In genomic region chr5:141024435-141024834, GRCm38 (mm10) we compare ENCODE assay signal across 11 mouse cellular contexts. TPM values are rescaled to one million over a fixed set of nuclear protein-coding genes. Genes with fewer than 3 reads are reported as not detected.
DNase-seq lines count a peak whose midpoint lies in the region; ATAC-seq and TF ChIP-seq lines count a peak whose summit lies in the region.
"Had no signal": no experiment of that assay in that cellular context is flagged by ENCODE, and none has a peak within 500 bp of the region (broad histone marks: within the 10 kb centered on the region; RNA-seq: fewer than 3 reads in every experiment).

No protein-coding gene starts in this region.

- WGBS in kidney, postnatal 0 days: 72% methylated on average over 5 of the region's 5 CpGs
- 69% methylated on average over 5 of the region's 5 CpGs for WGBS in kidney, embryonic 14.5 days
- 77% methylated on average over 5 of the region's 5 CpGs for WGBS in bone marrow, adult 2 months
- 66% methylated on average over 5 of the region's 5 CpGs for WGBS in hindbrain, embryonic 12.5 days

- H3K36me3 ChIP-seq in kidney, postnatal 0 days (ENCODE audit: insufficient read depth, low read length): no peaks in the 10 kb centered on the region
- no peaks in the 10 kb centered on the region for H3K36me3 ChIP-seq in kidney, embryonic 14.5 days (ENCODE audit: control insufficient read depth, insufficient read depth, low read length)
- no peaks in the 10 kb centered on the region for H3K36me3 ChIP-seq in E14TG2a.4 (ENCODE audit: insufficient read depth, low read length)
- no peaks in the 10 kb centered on the region for H3K36me3 ChIP-seq in hindbrain, embryonic 12.5 days
- H3K36me3 ChIP-seq: limb, embryonic 15.5 days; neural tube, embryonic 12.5 days had no signal

- H3K9me3 ChIP-seq in kidney, postnatal 0 days (replicated peaks; ENCODE audit: low read length): no peaks in the 10 kb centered on the region
- H3K9me3 ChIP-seq in kidney, embryonic 14.5 days (ENCODE audit: control insufficient read depth, low read length): peaks cover 18% of the 10 kb centered on the region
- peaks cover 26% of the 10 kb centered on the region for H3K9me3 ChIP-seq in E14TG2a.4 (ENCODE audit: low read length)
- peaks cover 12% of the 10 kb centered on the region for H3K9me3 ChIP-seq in hindbrain, embryonic 12.5 days (replicated peaks)

- no peak overlapping the region for H3K9ac ChIP-seq in kidney, postnatal 0 days (ENCODE audit: low read depth, low read length)
- H3K9ac ChIP-seq in kidney, embryonic 14.5 days (ENCODE audit: low read depth, low read length): no peak overlapping the region
- no peak overlapping the region for H3K9ac ChIP-seq in hindbrain, embryonic 12.5 days
- H3K9ac ChIP-seq: limb, embryonic 15.5 days; neural tube, embryonic 12.5 days had no signal

- no peak overlapping the region for H3K4me3 ChIP-seq in kidney, postnatal 0 days (replicated peaks; ENCODE audit: low read depth, low read length)
- H3K4me3 ChIP-seq in kidney, embryonic 14.5 days (ENCODE audit: low read length): no peak overlapping the region
- H3K4me3 ChIP-seq in E14TG2a.4 (replicated peaks; ENCODE audit: low read length): no peak overlapping the region
- H3K4me3 ChIP-seq in bone marrow, adult 2 months (replicated peaks; ENCODE audit: control insufficient read depth, low read depth, low read length): no peak overlapping the region
- no peak overlapping the region for H3K4me3 ChIP-seq in hindbrain, embryonic 12.5 days
- H3K4me3 ChIP-seq: limb, embryonic 15.5 days; neural tube, embryonic 12.5 days had no signal

- no peak for DNase-seq in kidney, postnatal 0 days (ENCODE audit: low spot score)
- no peak for DNase-seq in ovary, postnatal 10 days (ENCODE audit: low spot score)
- no peak for DNase-seq in left cerebral cortex, adult 8-10 months (ENCODE audit: low spot score in 2 of 2)
- DNase-seq: cerebellum, postnatal 25 days had no signal

- H3K27me3 ChIP-seq in kidney, postnatal 0 days (ENCODE audit: insufficient read depth, low read length): no peaks in the 10 kb centered on the region
- no peaks in the 10 kb centered on the region for H3K27me3 ChIP-seq in kidney, embryonic 14.5 days (ENCODE audit: control insufficient read depth, insufficient read depth, low read length)
- H3K27me3 ChIP-seq in E14TG2a.4 (ENCODE audit: insufficient read depth, low read length): peaks cover 8% of the 10 kb centered on the region; the same call in 1 of the 2 replicates
- H3K27me3 ChIP-seq in hindbrain, embryonic 12.5 days: 0 out of 2 replicates have a peak, but pooled peaks cover 3% of the 10 kb centered on the region
- H3K27me3 ChIP-seq: limb, embryonic 15.5 days; neural tube, embryonic 12.5 days had no signal

- TF ChIP-seq CTCF in kidney, postnatal 0 days (IDR thresholded peaks at IDR 0.05; ENCODE audit: low read depth): peak; percentile 56
- TF ChIP-seq CTCF in E14TG2a.4 (conservative IDR thresholded peaks at IDR 0.05; ENCODE audit: low read length): peak; percentile 73
- TF ChIP-seq CTCF in bone marrow, adult 2 months (IDR thresholded peaks at IDR 0.05; ENCODE audit: control insufficient read depth, insufficient read depth, low read length): peak; percentile 76

- no peak for TF ChIP-seq POLR2A in bone marrow, adult 2 months (IDR thresholded peaks at IDR 0.05; ENCODE audit: borderline replicate concordance, control insufficient read depth, low read depth, low read length)

- H3K4me1 ChIP-seq in kidney, postnatal 0 days (replicated peaks; ENCODE audit: insufficient read depth, low read length): no peaks in the 10 kb centered on the region
- no peaks in the 10 kb centered on the region for H3K4me1 ChIP-seq in kidney, embryonic 14.5 days (ENCODE audit: control insufficient read depth, insufficient read depth, low read length)
- no peaks in the 10 kb centered on the region for H3K4me1 ChIP-seq in E14TG2a.4 (replicated peaks; ENCODE audit: low read depth, low read length)
- H3K4me1 ChIP-seq in bone marrow, adult 2 months (ENCODE audit: control insufficient read depth, insufficient read depth, low read length): no peaks in the 10 kb centered on the region
- H3K4me1 ChIP-seq in hindbrain, embryonic 12.5 days: no peaks in the 10 kb centered on the region
- H3K4me1 ChIP-seq: limb, embryonic 15.5 days; neural tube, embryonic 12.5 days had no signal

- no peak overlapping the region for H3K27ac ChIP-seq in kidney, postnatal 0 days
- no peak overlapping the region for H3K27ac ChIP-seq in kidney, embryonic 14.5 days (ENCODE audit: low read depth, low read length)
- no peak overlapping the region for H3K27ac ChIP-seq in bone marrow, adult 2 months (ENCODE audit: control insufficient read depth, insufficient read depth, low read depth, low read length, poor library complexity)
- no peak overlapping the region for H3K27ac ChIP-seq in hindbrain, embryonic 12.5 days
- H3K27ac ChIP-seq: limb, embryonic 15.5 days; neural tube, embryonic 12.5 days had no signal

- H3K4me2 ChIP-seq in kidney, postnatal 0 days (ENCODE audit: low read length): no peak overlapping the region
- no peak overlapping the region for H3K4me2 ChIP-seq in kidney, embryonic 14.5 days (replicated peaks; ENCODE audit: low read depth, low read length)
- no peak overlapping the region for H3K4me2 ChIP-seq in hindbrain, embryonic 12.5 days (replicated peaks)
- H3K4me2 ChIP-seq: limb, embryonic 15.5 days; neural tube, embryonic 12.5 days had no signal

- no peak for ATAC-seq in kidney, postnatal 0 days (replicated peaks; ENCODE audit: low FRiP score, low read depth)
- ATAC-seq in kidney, embryonic 14.5 days (ENCODE audit: low FRiP score, low TSS enrichment): no peak
- peak; percentile 50; the same call in 1 of the 2 replicates for ATAC-seq in megakaryocyte progenitor cell, adult 5-6 weeks (replicated peaks; ENCODE audit: poor library complexity)
- ATAC-seq in hindbrain, embryonic 12.5 days (ENCODE audit: low FRiP score): no peak

RNA-seq across cellular contexts. Expression of gene Card11, which starts 24.1 kb away (rescaled TPM):
- 0.16 and 0.18 TPM in 2 replicates for polyA plus RNA-seq in kidney, postnatal 0 days (2015; fragmentation: Nextera tagmentation; extraction: Ambion mirVana)
- 0.19 and 0.20 TPM in 2 replicates for polyA plus RNA-seq in kidney, embryonic 14.5 days (2014; fragmentation: Nextera tagmentation; extraction: Ambion mirVana)
- 10.3 and 18.2 TPM in 2 replicates for polyA plus RNA-seq in bone marrow, adult 2 months (2011; ENCODE audit: insufficient read depth, insufficient read length, low replicate concordance, missing spikeins)
- total RNA-seq in megakaryocyte progenitor cell, adult 5-6 weeks (2015): 0.20 and 0.32 TPM in 2 replicates
- 0.17 and 0.20 TPM in 2 replicates for total RNA-seq in megakaryocyte progenitor cell, adult 5-6 weeks (2017)
- 1 to 10 TPM in 1 of 4 experiments, under 1 TPM in 3; 0.30 to 1.6 (median 0.58) TPM for total RNA-seq in left cerebral cortex, adult 8-10 months (2022)
- polyA plus RNA-seq in hindbrain, embryonic 12.5 days (2016; fragmentation: Nextera tagmentation; extraction: Ambion mirVana): not detected in 2 replicates
